Mouse (Mus musculus): ENCODE measurements around the gene Zfp655. TPM values are rescaled to one million over a fixed set of nuclear protein-coding genes. Genes with fewer than 3 reads are reported as not detected.

Gene Zfp655
- polyA plus RNA-seq, 1 experiment = 34.4 TPM

- Histone ChIP-seq H3K4me3 (ENCODE audit: insufficient read depth, low read length) (no peak overlapping the region), H3K4me1 (ENCODE audit: control insufficient read depth, insufficient read depth, low read length) (no peaks in the 10 kb centered on the region), H3K27ac (ENCODE audit: insufficient read depth, low read length) (no peak overlapping the region)
- TF ChIP-seq CTCF (IDR thresholded peaks at IDR 0.05; ENCODE audit: borderline replicate concordance, insufficient read depth, low read length) = no peak
- no peak for TF ChIP-seq POLR2A (IDR thresholded peaks at IDR 0.05; ENCODE audit: low read depth, low read length)
These were observed 48.4 kb downstream of the Zfp655 start for GRCm38 (mm10) chr5:145279948-145280347.

DNA sequence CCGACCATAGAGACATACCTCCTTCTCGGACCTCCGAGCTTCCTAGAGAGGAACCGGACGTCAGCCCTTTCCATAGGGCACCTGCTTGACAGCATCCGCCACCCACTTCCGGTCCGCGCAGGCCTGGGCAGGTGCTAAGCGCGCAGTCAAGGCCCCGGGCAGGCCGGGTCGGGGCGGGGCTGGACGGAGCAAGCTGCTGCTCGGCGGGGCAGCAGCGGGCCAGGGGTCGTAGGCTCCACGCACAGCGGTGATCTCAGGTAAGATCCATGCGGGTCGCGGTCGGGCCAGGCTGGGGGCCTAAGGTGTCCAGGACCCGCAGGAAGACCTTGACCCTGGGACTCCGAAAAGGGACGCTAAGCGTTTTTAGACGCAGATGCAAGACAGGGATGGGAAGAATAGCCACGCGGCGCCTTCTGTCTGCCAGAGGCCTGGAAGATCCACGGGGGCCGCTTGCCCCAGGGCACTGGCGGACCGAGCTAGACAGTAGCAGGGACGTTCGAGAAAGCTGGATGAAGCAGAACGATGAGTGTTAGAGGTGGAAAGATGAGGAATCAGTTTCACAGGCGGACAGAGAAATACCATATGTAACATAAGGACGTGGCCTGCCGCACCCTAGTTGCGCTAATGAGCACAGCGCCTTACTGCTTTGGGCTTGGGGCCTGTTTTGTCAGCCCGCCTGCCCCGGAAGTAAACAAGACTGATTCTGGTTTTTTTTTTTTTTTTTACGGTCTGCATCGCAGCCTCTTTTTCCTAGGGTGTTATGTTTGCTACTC, 49.0 kb downstream of the Zfp655 start, which contains the start of gene Zscan25:
Zscan25 (plus strand) TSS at position 130 of the 773 bp plus-strand sequence.
- peak within 1 kb of the TSS; percentile 75 for H3K27ac ChIP-seq (ENCODE audit: insufficient read depth, low read length)
- no peaks in the 10 kb centered on the region for H3K4me1 ChIP-seq (ENCODE audit: control insufficient read depth, insufficient read depth, low read length)
- H3K4me3 ChIP-seq (ENCODE audit: insufficient read depth, low read length) = peak within 1 kb of the TSS; percentile 77
- TF ChIP-seq CTCF (IDR thresholded peaks at IDR 0.05; ENCODE audit: borderline replicate concordance, insufficient read depth, low read length) (no peak), POLR2A (IDR thresholded peaks at IDR 0.05; ENCODE audit: low read depth, low read length) (peak; percentile 87)

GRCm38 (mm10) chr5:145288382-145288781, 56.9 kb downstream of the Zfp655 start:
- Histone ChIP-seq H3K4me1 (ENCODE audit: control insufficient read depth, insufficient read depth, low read length) (no peaks in the 10 kb centered on the region), H3K4me3 (ENCODE audit: insufficient read depth, low read length) (no peak overlapping the region), H3K27ac (ENCODE audit: insufficient read depth, low read length) (no peak overlapping the region)
- TF ChIP-seq POLR2A (IDR thresholded peaks at IDR 0.05; ENCODE audit: low read depth, low read length) (no peak), CTCF (IDR thresholded peaks at IDR 0.05; ENCODE audit: borderline replicate concordance, insufficient read depth, low read length) (no peak)

DNA sequence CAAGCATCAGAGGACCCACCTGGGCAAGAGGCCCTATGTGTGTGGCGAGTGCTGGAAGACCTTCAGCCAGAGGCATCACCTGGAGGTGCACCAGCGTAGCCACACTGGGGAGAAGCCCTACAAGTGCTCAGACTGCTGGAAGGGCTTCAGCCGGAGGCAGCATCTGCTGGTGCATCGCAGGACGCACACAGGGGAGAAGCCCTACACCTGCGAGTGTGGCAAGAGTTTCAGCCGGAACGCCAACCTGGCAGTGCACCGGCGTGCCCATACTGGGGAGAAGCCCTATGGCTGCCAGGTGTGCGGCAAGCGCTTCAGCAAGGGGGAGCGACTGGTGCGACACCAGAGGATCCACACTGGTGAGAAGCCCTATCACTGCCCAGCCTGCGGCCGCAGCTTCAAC, 59.2 kb downstream of the Zfp655 start:
- H3K4me3 ChIP-seq (ENCODE audit: insufficient read depth, low read length) = no peak overlapping the region
- no peaks in the 10 kb centered on the region for H3K4me1 ChIP-seq (ENCODE audit: control insufficient read depth, insufficient read depth, low read length)
- H3K27ac ChIP-seq (ENCODE audit: insufficient read depth, low read length) = no peak overlapping the region
- TF ChIP-seq POLR2A (IDR thresholded peaks at IDR 0.05; ENCODE audit: low read depth, low read length) (no peak), CTCF (IDR thresholded peaks at IDR 0.05; ENCODE audit: borderline replicate concordance, insufficient read depth, low read length) (no peak)

DNA sequence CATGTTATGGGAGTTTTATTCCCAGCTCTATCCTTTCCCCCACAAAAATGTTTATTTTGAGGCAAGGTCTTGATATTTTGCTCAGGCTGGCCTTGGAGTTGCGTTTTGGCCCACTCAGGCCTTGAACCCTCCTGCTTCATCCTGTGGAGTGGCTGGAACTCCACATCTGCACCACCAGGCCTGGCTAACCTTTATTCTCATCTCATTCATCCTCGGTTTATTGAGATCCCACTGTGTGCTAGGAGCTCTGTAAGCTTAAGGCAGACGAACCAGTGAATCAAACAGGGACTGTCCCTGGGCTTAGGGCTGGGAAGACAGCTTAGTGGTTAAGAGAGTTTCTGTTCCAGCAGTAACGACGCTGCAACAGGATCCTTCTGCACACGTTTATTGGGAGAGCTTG, 60.9 kb downstream of the Zfp655 start:
- Histone ChIP-seq H3K4me1 (ENCODE audit: control insufficient read depth, insufficient read depth, low read length) (no peaks in the 10 kb centered on the region), H3K27ac (ENCODE audit: insufficient read depth, low read length) (no peak overlapping the region), H3K4me3 (ENCODE audit: insufficient read depth, low read length) (no peak overlapping the region)
- TF ChIP-seq POLR2A (IDR thresholded peaks at IDR 0.05; ENCODE audit: low read depth, low read length) (no peak), CTCF (IDR thresholded peaks at IDR 0.05; ENCODE audit: borderline replicate concordance, insufficient read depth, low read length) (no peak)

Other genes with a start within 250 kb of the Zfp655 start
- not detected in 2 replicates for gene Gm4871, start 199.0 kb upstream of the Zfp655 start, polyA plus RNA-seq (2011; ENCODE audit: insufficient read length, low read depth, missing spikeins)
- gene 1700018F24Rik, start 188.7 kb upstream of the Zfp655 start, polyA plus RNA-seq (2011; ENCODE audit: insufficient read length, low read depth, missing spikeins) = not detected in 2 replicates
- 103 and 109 TPM in 2 replicates for gene Arpc1a, start 147.9 kb upstream of the Zfp655 start, polyA plus RNA-seq (2011; ENCODE audit: insufficient read length, low read depth, missing spikeins)
- not detected in 2 replicates for gene Kpna7, start 147.7 kb upstream of the Zfp655 start, polyA plus RNA-seq (2011; ENCODE audit: insufficient read length, low read depth, missing spikeins)
- gene Arpc1b, start 117.5 kb upstream of the Zfp655 start, polyA plus RNA-seq (2011; ENCODE audit: insufficient read length, low read depth, missing spikeins) = 328 and 384 TPM in 2 replicates
- gene Pdap1, start 91.5 kb upstream of the Zfp655 start, polyA plus RNA-seq (2011; ENCODE audit: insufficient read length, low read depth, missing spikeins) = 144 and 168 TPM in 2 replicates
- 174 and 194 TPM in 2 replicates for gene Bud31, start 91.4 kb upstream of the Zfp655 start, polyA plus RNA-seq (2011; ENCODE audit: insufficient read length, low read depth, missing spikeins)
- gene Ptcd1, start 64.6 kb upstream of the Zfp655 start, polyA plus RNA-seq (2011; ENCODE audit: insufficient read length, low read depth, missing spikeins) = 7.6 and 10.0 TPM in 2 replicates
- 15.1 and 20.1 TPM in 2 replicates for gene Cpsf4, start 64.5 kb upstream of the Zfp655 start, polyA plus RNA-seq (2011; ENCODE audit: insufficient read length, low read depth, missing spikeins)
- 218 and 245 TPM in 2 replicates for gene Atp5j2, start 39.7 kb upstream of the Zfp655 start, polyA plus RNA-seq (2011; ENCODE audit: insufficient read length, low read depth, missing spikeins)
- 3.0 and 3.3 TPM in 2 replicates for gene Zkscan14, start 29.8 kb upstream of the Zfp655 start, polyA plus RNA-seq (2011; ENCODE audit: insufficient read length, low read depth, missing spikeins)
- 7.6 and 10.4 TPM in 2 replicates for gene Zkscan5, start 27.2 kb upstream of the Zfp655 start, polyA plus RNA-seq (2011; ENCODE audit: insufficient read length, low read depth, missing spikeins)
- gene Zscan25, start 48.8 kb downstream of the Zfp655 start, polyA plus RNA-seq (2011; ENCODE audit: insufficient read length, low read depth, missing spikeins) = 7.2 and 8.1 TPM in 2 replicates
- gene Cyp3a57, start 113.6 kb downstream of the Zfp655 start, polyA plus RNA-seq (2011; ENCODE audit: insufficient read length, low read depth, missing spikeins) = not detected in 2 replicates
- gene Cyp3a16, start 238.0 kb downstream of the Zfp655 start, polyA plus RNA-seq (2011; ENCODE audit: insufficient read length, low read depth, missing spikeins) = not detected in 2 replicates